Mouse (Mus musculus) spleen, postnatal 36 days (tissue): ENCODE results near the gene Bmpr1b.
"Not testable (repeated sequence)": the region's sequence is repeated elsewhere in the genome, so short reads cannot be mapped to it uniquely, and the experiment has no call there.

Experiments used
- DNase-seq, 2 experiments: peaks; one replicate each; pipeline ENCODE4 v3.0.0; 2022; ENCODE audit warnings: low spot score in 2 of 2, mixed read lengths in 1 of 2

Bmpr1b gene

DNA sequence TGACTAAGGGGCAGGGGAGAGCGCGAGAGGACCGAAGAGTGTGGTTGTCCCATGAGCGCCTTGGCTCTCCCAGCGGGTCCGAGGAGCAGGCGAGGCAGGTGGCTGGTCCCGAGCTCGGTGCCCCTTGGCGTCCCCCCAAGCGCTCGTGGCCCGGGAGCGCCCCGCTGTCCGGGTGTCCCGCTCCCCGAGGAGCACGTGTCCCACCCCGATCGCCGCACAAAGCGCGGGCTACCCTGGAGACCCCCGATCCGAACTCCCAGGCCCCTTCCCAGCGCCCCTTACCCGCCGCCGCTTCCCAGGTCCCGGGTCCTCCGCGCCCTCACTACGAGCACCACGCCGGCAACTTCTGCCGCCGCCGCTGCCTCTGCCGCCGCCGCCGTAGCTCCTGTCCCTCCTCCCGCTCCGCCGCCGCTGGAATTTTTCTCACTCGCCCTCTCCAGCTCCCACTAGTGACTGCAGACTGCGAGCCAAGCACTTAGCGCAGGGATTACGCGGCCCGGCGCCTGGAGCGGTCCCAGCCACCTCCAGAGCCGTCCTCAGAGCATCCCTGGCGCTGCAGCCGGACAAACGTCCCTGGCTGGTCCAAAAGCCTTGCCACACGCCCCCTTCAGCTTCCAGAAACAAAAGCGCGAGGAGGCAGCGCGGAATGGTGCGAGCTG lies at the start of gene Bmpr1b:
TSS of gene Bmpr1b (minus strand) at position 563 of the 659 bp plus-strand sequence.
- DNase-seq, result no peak

DNA sequence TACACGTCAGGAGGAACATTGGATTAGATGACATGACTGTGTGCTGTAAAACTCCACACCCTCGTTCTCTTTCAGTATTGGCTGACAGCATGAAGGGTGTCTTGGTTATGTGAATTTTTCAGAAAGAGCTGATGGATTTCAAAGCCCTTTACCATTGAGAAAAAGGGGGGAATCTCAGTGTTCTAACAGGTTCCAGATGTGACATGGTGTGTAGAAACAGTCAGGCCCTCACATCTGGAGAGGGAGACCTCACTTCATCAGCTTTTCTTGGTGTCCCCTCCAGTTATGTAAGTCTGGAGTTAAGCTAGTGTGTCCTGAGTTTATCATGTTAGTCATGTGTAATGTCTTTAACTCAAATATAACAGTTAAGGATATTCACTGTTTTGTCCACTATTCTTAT lies 43.6 kb upstream of the Bmpr1b start:
- DNase-seq, result no peak

- DNase-seq, result no peak
These were observed 43.0 kb upstream of the Bmpr1b start for GRCm38 (mm10) chr3:142212186-142212585.

GRCm38 (mm10) chr3:142209981-142210380 lies 40.8 kb upstream of the Bmpr1b start:
- DNase-seq, result no peak

- no peak for DNase-seq
These were observed 39.8 kb upstream of the Bmpr1b start for GRCm38 (mm10) chr3:142209057-142209456.

GRCm38 (mm10) chr3:142207488-142207887 lies 38.3 kb upstream of the Bmpr1b start:
- no peak for DNase-seq

DNA sequence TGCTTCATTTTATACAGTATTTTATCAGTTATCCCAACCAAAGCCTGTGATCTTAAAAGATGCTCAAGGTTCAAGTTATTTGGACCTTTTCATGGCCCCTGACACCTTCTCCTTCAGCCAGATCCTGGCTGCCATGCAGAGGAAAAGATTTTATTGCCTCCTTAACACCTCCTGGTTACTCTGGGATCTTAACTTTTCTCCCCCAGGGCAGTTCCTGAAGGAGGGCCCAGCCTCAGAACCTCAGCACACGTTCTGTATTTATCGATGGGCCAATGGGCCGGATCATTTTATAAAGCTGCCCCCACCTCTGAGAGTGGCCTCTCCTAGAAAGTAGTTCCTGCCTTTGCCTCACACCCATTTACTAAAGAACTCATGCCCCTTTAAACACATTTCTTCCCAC lies 37.1 kb upstream of the Bmpr1b start:
- DNase-seq, result no peak

DNA sequence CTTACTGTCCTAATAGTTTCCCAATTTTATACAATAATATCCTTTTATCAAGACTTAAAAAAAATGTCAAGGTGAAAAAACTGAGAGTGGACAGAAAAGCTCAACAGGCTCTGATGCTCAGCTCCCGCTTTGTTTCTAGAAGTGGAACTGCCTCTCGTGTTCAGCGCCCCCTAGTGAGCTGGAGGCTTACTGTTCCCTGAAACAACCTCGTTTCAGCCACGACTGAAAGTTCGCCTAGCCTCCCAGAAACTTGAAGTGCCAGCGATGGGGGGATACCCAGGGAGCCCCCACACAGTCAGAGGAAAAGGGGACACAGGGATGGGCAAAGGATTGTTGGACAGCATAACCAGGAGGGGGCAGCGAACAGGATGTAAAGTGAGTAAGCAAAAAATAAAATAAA lies 26.9 kb upstream of the Bmpr1b start:
- DNase-seq, result no peak

GRCm38 (mm10) chr3:142191627-142192026 lies 22.4 kb upstream of the Bmpr1b start:
- DNase-seq, result not testable (repeated sequence)

- DNase-seq, result no peak
These were observed 17.3 kb upstream of the Bmpr1b start for GRCm38 (mm10) chr3:142186551-142186950.

GRCm38 (mm10) chr3:142173996-142174395 lies 4.8 kb upstream of the Bmpr1b start:
- DNase-seq, result no peak

DNA sequence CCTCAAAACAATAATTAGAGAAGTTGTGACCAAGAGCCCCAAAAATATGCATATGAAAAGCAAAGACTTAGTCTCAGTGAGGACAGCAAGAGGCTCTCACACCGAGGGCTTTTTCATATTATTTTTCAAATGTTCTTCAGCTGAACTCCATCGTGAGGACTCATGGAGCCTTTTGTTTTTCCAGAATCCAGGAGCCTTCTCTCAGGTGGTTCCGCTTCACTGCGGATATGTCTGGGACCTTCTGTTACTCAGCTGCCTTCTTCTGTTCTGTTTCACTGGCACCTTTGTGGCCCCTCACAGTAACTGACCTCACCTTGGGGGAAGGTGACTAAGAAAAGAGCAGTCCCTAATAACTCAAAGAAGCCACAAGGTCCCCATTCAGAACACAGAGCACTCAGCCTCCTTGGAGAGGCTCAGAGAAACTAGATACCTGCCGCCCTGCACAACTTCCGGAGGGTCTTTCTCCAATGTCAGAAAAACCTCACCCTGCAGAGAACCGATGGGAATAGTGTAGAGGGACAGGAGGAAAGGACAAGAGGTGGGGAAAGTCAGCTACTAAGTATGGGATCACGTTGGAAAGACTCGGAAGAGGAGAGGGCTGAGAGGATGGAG lies 868 bp downstream of the Bmpr1b start:
- DNase-seq, result no peak

DNA sequence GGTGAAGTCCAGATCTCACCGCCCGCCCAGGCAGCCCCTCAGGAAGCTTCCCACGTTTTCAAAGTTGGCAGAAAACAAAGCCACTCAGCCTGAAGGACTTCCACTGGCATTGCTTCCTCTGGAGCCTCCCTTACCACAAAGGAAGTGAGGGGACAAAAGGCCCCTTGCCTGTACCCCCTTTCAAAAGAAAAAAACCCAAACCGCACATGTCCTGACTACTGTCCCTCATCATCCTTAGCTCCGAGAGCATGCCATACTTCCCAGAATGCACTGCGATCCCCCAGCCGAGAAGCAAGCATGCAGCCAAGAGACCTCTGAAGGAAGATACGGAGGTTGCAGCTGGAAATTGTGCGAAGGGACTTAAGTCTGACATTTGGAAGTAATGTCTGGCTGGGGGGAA lies 4.2 kb downstream of the Bmpr1b start:
- DNase-seq, result no peak

- DNase-seq, result no peak
These were observed 5.3 kb downstream of the Bmpr1b start for GRCm38 (mm10) chr3:142163896-142164295.

DNA sequence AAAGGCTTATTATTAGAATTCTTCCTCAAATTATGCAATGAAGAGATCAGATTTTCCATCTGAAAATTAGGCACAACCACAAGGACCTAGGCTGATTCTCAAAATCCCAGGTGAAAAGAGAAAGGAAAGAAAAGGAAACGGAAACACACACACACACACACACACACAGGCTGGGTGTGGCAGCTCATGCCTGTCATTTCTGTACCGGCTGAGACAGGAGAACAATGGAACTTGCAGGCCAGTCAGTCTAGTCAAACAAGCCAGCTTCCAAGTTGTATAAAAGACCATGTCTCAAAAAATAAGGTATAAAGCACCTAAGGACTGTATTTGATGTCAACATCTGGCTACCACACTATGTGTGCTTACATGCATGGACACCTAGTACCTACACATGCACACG lies 7.8 kb downstream of the Bmpr1b start:
- DNase-seq, result no peak

- no peak for DNase-seq
These were observed 17.2 kb downstream of the Bmpr1b start for GRCm38 (mm10) chr3:142151980-142152379.

GRCm38 (mm10) chr3:142138796-142139195 lies 30.4 kb downstream of the Bmpr1b start:
- no peak for DNase-seq

DNA sequence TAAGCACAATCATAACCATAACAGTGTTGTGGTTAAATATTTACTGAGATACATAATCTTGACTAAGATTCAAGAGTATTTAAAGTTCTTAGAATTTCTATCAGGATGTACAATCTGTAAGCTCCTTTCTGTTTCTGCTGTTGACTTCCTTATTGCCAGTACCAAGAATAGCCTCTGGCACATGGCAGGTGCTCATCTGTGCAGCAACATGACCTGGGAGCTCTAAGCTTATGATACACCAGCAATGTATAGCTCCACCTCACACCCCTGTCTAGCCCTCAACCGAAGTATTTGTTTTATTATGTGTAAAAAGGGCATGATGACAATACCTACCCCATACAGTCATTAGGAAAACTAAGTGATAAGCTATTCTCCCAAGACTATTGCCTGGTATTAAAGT lies 42.8 kb downstream of the Bmpr1b start:
- DNase-seq, result no peak

DNA sequence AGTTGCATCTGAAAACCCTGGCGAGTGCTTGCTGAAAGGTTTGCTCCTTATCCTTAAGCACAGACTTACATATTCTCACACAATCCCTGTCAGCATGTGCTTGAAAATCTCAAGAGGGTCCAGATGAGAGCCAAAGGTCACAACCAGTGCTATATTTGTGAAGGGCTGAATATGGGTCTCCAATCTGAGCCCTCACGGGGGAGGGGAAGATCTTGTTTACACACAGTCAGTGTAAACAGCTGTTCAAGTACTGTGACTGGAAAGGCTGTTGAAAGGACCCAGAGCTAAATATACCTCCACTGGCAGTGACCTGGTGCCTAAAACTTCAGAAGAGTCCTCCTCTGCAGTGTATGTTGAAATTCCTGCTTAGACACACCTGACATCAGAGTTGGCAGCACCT lies 43.7 kb downstream of the Bmpr1b start:
- DNase-seq, result no peak

DNA sequence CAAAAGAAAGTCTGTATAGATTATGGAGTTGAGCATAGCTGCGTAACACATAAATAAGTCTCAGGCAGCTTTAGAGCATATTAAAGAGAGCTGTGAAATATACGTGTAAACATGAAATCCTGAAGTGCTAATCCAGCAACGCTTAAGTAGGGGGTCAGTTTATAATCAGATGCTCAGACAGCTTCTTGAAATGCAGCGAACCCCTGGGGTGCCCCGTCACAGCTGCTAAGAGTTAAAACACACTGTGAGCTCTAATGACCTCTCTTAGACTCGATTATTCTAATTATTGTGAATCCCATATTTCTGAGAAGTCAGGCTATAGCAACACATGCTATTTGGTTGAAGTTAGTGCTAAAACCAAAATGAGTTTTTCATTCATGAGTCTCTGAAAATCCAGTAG lies 45.0 kb downstream of the Bmpr1b start:
- no peak for DNase-seq

- DNase-seq, result no peak
These were observed 46.8 kb downstream of the Bmpr1b start for GRCm38 (mm10) chr3:142122376-142122775.

DNA sequence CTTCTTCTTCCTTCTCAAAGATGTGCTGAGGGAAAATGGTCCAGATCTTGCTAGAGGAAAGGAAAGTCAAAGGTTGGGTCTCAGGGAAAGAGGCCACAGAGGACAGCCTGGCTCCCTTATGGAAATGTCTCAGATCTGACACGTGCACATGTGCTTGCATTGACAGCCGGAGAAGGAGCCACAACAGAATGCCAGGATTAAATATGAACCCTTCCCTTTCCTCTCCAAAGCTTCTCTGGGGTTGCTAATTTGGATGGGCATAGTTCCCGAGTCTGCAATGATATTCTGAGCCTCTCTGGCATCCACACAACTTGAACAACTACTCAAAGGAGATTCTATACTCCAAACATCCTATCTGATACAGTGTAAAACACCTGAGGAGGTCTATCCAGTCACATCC lies 48.4 kb downstream of the Bmpr1b start:
- no peak for DNase-seq

- DNase-seq, result no peak
These were observed 54.4 kb downstream of the Bmpr1b start for GRCm38 (mm10) chr3:142114762-142115316.
